Mouse (Mus musculus) v-Abl transformed pro-B cells (cell line): ENCODE data around the gene Actrt2.

Source experiments
- in situ Hi-C, 2 experiments: fragments of 400-800 bp; cut with MboI; formaldehyde crosslinking; loops; one replicate each; pipeline ENCODE4 v1.15.1; 2025; ENCODE audit not compliant: unreplicated experiment in 2 of 2

Actrt2 gene

DNA sequence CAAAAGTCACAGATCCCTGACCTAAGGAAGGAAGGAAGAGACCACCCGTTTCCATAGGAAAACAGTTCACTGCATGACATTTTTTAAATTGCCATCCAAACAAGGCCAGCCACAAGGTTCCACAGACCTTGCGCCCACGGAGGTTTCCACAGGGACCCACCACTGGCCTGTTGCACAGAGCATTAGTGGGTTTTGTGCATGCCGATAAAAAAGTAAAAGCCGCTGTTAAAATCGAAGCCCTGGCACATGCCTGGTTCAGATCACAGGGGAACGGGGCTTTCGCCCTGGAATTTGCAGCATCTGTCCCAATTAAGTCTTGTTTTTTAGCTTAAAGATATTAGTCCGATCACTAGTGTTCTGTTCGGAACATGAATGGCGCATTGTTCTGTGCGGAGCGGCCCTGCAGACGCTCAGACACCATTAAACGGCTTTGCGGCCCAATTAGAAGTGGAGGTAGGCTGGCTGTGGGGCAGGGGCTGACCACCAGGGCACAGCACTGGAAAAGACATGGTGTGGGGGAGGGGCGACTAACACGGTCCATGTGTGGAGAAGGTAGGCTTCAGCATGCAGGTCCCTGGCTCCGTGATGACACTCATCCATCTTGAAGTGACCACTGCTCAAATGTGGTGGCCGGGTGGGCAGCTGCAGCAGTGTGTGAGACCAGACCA is 25.8 kb upstream of the Actrt2 start:
- in situ Hi-C loops = no loop called here

DNA sequence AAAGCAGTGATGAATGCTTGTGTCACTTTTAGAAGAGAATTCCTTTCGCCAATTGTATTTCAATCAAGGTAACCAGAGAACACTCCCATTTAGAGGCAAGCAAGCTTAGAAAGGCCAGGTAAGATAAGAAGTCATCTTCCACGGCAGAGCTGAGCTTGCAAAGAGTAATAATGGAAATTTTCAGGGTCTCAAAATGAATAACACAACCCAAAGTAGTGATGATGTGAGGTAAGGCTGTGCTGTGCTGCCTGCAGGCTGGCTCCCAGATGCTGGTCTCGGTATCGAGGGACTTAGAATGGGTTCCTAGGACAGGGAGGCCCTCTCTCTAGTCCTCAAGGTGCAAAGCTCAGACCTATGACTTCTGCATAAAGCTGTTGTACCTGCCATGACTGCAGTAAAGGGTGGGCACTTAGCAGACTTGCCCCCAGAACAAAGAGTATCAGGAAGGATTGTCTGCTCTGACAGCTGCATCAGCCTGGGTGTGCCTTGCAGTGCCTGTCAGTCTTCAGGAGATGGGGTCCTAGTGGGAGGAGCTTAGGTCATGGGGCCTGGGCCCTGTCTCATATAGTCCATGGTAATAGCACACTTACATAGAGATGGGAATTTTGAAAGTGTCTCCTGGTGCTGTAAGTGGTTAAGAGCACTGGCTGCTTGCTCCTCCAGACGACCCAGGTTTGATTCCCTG is 15.5 kb upstream of the Actrt2 start:
- in situ Hi-C loops = no loop called here

DNA sequence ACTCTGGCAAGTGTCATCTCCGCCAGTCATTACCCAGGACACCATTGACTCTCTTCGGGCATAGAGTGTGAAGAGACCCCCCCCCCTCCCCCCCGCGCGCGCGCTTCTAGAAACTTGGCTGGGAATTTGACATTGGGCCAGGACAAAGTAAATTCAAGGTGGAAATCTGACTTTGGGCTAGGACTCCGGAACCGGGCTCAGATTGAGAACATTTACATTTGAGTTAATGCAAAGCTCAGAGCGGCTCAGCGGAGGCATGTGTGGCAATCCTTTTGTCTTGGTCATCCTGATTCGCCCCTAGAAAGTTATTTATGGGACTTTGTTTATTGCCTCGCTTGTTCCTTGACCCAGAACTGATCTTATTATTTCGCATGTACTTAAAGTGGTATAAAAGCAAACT is 14.6 kb upstream of the Actrt2 start:
- in situ Hi-C loops = no loop called here

DNA sequence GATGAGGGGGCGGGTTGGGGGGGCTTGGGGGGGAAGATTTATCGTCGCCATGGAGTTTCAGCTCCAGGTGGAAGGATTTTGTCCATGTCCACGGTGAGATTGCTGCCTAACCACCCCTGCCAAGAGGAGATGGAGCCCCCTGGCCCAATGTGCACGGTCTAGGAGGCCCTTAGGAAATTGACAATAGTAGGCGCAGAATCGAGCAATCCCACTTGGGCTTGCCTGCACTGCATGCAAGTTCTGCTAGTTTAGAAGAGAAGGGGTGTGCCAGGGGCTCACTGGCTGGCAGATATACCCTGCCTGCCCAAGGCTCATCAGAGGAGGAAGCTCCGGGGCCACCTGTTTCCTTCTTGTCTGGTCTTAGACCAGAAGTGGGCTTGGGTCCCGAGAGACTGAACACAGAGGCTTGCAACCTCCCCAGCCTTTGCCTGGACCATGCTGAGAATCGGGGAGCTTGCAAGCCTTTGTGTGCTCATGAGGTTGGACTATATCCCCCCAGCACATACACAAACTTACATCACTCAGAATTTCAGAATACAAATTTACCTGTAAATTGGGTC is 7.9 kb upstream of the Actrt2 start:
- in situ Hi-C loops = no loop called here

DNA sequence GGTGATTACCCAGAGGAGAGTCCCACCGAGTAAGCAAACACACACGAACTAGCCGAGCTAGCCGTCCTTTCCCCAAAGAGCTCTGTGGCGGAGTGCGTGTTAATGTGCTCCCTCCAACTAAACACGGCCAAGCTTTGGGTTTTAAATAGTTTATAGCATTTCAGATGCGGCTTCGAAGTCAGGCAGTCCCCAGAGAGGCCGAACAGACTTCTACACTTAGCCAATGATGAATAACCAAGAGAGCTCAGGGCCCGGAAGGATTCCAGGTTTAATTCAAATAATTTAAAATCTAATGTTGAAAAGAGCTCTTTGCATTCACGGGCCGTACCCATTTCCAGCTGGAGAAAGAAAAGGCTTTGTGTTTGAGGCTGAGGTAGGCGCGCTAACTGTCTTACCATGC is 7.3 kb upstream of the Actrt2 start:
- in situ Hi-C loops = no loop called here

DNA sequence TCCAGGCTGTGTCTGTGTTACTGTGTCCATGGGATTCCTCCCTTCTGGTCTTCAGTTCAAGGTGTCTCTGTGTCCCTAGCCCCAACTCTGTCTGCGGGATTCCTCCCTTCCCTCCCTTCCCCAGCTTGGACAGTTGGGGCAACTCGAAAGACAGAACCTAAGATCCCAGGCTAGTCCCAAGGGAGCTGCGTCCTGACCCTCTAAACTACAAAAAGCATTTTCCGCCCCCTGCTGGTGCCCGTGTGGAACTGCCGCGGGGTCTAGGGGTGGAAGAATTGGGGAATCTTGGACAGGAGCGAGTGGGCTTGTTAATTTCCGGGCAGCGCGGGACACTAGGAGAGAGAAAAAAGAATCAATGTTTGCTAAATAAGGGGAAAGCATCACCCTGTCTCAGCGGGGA is 6.9 kb upstream of the Actrt2 start:
- in situ Hi-C loops = no loop called here

DNA sequence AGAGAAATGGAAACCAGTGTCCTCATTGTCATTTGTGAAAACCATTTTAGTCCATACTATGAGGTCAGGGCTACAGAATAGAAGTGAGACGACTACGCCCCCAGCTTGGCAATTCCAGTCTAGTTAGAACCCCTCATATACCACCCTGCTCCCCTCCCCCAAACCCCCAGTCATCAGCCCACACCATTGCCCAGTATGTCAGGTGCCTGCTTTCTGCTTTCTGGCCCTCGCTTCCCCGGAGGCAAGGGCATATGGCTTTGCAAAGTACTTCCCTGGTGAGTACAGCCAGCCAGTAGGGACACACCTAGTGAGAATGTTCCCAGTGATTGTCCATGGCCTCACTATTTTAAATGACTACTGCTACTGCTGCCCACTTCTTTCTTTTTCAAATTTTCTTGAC is 6.3 kb upstream of the Actrt2 start:
- in situ Hi-C loops = no loop called here

DNA sequence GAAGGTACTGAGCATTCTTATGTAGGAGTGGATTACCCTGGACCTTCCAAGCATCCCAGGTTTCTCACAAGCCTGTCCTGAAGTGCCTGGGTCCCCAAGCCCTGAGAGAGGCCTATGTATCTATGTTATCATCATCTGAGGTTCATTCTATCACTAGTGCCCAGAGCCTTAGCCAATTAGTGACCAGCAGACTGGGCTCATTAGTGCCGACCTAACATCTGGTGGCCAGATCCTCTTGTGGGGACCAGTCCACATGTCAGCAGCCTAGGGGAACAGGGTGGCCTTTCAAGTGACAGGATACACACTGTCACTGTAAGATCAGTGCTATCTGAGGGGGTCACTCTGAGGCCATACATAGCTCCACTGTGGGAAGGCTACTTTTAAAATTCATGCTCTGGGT is 4.4 kb upstream of the Actrt2 start:
- in situ Hi-C loops = no loop called here

DNA sequence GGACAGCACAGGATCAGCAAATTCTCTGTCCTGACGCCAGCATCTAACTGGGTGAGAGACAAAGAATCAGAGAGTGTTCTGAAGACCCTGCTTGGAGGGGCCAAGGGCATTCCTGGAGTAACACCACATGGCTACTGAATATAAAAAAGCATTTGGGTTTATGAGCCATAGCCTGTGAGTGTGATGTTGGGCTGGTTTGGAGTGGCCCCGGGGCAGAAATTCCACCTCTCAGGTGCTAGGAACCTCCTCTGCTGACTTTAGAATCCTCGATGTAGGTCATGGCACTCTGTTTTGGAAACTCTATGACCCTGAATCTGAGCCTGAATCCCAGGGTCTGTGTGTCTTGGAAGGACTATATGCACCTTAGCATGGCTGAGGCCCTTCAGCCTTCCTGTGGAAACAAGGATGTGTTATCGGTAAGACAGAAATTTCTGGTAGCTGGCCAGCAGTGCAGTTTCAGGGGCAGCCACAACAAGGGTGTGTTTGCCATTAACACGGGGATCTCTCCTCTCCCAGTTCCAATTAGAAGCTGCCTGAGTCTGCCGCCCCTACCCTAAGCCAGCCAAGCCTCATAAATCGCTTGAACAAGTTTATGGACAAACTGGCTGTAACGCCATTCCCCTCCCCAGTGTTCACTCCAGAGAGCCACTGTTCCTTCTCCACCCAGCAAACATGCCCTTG is 3.7 kb upstream of the Actrt2 start:
- in situ Hi-C loops = no loop called here

DNA sequence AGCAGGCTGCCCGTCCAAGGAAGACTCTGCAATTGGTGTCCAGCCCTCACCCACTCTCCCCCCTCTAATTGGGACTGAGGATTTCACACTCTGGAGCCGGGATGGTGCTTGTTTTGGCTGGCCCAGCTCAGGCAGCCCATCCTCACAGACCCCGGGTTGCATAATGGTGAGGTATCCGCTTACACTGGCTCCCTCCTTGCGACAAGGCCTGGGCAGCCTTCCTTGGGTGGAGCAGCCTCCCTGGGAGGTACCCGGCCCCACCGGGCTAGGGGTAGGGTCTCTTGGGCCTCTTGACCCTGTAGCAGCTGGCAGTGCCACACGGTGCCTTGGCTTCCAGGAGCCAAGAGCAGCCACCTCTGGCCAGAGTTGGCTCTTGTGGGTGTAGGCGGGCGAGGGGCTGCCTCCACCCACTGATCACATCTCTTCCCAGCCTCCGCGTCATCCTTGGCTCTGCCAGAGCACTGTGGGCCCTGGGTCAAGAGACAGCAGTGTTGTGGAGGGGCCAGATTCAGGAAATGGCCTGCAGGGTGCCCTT is 4.9 kb downstream of the Actrt2 start:
- in situ Hi-C loops = no loop called here

DNA sequence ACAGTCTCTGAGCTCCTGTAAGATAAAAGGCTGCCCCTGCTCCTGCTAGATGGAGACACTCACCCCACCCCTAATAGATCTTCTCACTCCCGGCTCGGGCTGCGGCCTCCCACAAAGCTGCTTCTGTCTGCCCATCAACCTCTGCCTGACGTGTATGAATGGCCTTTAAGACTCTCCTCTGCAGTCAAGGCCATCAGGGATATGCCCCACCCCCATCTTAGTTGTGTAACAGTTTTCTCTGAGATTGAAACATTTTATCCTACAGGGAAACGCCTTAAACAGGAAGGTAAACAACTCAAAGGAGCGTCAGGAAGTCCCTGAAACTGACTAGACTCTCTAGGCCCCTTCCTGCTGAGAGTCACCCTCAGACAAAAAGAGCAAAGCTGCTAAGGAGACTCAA is 6.4 kb downstream of the Actrt2 start:
- in situ Hi-C loops = no loop called here

DNA sequence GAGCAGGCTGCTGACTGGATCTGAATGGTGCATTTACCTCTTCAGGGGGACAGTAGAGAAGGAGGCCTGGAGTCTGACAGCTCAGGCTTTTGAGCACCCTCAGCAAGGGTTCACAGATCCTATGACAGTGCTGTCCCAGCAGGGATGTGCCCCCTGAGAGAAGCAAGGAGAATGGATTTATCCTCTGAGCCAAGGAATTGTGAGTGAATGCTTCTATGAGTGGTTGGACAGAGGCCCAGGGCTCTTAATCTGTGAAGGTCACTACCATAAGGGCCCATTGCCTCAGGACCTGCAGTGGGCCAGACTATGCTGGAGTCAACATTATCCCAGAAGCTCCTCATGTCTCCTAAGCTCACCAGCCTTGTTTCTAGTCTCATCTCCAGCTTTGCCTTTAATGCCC is 7.6 kb downstream of the Actrt2 start:
- in situ Hi-C loops = no loop called here

DNA sequence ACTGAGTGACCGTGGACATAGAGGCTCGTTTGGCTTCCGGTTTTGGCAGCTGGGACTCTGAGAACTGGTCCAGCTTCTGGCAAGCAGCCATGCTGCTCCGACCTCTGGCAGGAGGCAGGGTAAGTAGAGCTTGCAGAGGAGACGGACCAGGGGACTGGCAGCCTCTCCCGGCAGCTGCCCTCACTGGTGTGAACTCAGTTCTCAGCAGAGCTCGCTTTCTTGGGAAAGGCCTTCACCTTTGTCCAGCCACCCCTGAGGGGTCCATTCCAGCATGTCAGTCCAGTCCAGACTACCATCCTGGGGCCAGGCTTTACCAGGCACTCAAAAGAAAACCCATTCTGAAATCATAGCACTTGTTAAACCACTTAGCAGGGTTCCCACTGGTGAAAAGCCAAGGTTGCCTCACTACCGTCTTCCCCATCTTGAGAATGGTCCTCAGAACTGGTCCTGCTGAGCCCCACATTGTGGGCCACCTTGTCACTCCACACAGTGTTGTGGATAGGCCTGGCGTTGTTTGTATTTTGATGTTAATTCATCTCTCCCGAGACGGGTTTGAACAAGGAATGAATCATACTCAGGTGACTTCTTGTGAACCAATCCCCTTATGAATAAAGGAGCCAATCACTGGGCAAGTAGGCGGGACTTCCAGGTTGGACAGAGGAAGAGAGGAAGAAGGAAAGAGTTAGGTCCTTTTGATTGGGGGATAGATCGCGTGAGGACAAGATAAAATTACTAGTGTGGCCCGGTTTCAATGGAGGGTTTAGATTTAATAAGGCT is 12.3 kb downstream of the Actrt2 start:
- in situ Hi-C loops = no loop called here

DNA sequence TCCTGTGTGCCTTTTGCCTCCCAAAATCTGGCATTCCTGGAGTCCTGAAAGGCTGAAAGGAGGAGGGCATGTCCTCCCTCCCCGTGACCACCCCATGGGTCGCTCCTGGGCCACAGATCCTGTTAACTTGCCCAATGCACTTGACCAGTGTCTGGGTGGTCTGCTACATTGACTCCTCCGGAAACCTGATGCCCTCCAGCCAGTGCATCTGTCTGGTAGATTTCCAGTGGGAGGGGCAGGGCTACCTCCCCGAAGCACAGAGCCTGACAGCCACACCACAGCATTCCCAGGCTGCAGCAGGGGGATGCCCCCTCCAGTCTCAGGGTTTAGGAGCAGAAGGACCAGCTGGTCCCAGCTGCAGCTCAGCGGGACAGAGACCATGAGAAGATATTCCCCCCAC is 15.2 kb downstream of the Actrt2 start:
- in situ Hi-C loops = no loop called here

DNA sequence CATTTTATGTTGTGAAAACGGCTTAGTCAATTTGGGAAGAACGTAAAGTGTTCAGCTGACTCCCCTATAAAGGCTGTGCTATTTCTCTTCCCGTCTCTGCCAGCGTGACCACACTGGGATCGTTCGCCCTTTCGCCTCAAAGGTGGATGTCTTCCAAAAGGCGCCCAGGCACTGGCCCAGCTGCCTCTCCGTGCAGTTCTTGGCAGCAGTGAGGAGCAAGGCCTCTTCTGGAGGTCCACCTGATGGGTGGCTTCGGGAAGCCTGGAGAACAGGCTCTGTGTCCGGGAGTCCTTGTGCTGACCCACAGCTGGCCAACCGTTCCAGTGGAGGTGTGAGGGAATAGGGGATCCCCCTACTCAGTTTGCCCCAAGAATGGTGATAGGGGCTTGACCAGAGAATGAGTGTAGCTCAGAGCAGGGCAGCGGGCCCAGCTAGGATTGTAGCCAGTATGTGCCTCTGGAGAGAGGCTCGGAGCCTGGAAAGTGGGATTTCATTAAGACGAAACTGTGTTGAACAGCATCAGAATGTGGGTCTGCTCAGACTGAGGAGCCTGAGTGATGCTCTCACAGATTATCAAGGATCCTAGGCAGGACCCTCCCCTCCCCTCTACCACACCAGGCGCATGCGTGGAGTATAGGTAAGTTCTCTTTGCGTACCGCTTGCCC is 18.5 kb downstream of the Actrt2 start:
- in situ Hi-C loops = no loop called here

DNA sequence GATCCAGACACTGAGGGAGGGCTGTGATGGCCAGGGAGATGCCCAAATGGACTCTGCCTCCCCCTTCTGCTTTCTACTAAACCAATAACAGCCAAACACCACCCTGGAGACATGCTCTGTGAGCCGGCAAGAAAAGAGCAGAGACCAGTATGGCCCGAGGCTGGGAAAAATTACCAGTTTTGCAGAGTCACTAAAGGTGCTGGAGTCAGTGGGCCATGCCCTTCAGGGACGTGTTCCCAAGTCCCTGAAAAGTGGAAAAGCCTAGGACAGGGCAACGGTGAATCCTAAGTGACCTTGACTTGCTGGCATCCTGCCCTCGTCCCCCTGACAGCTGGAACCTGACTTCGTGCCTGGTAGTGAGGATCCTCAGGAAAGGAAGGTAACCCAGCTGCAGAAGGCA is 25.2 kb downstream of the Actrt2 start:
- in situ Hi-C loops = no loop called here

DNA sequence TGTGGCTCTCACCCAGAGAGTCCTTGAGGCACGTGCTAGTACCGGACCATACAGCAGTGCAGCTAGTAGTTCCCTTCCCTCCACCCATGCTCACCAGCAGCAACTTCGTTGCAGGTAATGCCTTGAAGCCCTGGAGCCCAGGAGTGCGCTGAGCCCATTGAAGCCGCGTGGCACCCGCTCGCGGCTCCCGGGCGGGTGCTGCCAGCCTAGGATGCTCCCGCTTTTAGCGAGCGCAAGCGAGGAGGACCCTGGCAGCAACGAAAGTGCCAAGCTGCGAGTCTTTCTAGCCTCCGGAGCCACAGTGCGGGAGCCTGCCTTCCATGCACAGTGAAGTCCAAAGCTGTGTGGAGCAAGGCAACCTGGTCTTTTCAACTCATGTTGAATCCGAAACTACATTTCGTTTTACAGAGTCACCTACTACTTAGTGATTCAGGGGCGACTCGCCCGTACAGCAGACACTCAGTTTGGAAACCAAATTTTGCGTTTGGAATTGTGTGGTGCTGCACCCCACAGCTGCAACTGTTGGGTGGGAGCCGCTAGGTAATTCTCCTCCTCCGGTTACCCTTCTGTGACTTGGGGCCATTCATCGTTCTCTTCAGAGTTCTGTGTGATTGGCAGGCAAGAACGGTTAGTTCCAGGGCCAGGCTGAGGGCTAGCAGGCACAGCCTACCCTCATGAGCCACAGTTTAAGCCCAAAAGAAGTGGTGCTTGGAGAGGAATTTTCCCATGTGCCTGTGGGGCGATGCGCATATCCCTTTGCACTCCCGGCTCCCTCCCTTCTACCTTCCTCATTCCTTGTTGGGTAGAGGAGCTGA is 26.2 kb downstream of the Actrt2 start:
- in situ Hi-C loops = no loop called here

DNA sequence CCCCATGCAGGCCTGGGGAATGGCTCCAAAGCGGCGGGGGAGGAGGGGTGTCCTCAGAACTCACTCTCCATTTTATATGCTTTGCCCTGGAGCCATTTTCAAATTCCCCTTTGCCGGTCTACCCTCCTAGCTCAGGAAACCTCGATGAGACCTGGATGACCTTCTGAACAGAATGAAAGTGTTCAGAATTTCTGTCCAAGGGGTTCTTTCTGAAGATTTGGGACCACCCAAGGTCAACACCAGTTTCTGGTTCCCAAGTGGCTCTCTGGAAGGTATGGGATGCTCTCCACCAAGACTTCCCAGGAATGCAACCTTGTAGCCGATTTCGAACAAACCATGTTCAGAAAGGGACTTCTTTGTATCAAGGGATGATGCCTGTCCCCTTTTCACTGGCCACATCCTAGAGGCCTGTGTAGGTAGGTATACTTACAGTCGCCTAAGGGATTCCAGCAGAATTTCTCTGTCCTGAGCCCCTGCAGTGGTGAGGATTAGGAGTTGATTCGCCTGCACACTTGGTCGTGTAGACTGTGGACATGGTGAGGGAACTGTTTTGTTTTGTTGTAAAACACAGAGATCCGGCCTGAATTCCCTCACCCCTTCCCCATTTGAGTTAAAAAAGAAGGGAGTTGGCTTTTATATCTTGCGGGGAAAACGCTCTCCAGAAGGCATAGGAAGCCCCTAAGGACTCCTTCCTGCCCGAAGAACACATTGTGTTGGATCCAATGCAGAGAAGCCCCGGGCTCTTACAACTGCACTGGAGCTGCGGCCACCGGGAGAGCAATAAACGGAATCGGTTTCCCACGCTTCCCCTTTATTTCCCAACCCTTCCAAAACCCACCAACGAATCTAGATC is 27.0 kb downstream of the Actrt2 start:
- in situ Hi-C loops = no loop called here
